Mouse (Mus musculus): ENCODE measurements around the gene Apba3. TPM values are rescaled to one million over a fixed set of nuclear protein-coding genes. Genes with fewer than 3 reads are reported as not detected.

Gene Apba3
- total RNA-seq, 1 experiment from 2014 or later: 12.1 TPM

DNA sequence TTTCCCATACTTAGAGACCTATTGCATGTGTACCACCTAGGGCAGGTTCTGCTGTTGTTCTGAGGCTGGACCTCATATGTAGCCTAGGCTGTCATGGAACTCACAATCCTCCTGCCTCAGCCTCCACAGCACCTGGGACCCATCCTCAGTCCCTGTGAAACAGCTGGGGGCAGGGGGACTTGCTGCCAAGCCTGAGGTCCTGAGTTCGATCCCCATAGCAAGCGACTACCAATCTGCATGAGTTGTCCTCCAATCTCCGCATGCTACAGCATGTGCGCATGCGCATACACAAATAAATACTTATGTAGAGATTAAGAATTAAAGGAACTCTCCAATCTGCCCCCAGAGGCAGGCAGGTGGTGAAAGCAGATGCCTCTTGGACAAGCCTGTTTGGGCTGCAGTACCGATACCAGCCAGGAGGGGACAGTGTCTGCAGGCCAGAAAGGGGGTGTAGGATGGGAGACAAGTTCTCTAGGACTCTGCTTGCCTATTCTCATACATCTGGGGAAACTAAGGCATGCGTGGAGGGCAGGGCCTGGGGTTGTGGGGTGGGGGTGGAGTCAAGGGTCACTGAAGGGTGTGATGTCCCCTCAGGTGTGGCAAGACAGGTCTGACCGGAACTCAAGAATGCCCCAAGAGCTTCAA is 20.9 kb downstream of the Apba3 start:
- ATAC-seq (replicated peaks; ENCODE audit: low read depth, poor library complexity, severe bottlenecking): no peak

DNA sequence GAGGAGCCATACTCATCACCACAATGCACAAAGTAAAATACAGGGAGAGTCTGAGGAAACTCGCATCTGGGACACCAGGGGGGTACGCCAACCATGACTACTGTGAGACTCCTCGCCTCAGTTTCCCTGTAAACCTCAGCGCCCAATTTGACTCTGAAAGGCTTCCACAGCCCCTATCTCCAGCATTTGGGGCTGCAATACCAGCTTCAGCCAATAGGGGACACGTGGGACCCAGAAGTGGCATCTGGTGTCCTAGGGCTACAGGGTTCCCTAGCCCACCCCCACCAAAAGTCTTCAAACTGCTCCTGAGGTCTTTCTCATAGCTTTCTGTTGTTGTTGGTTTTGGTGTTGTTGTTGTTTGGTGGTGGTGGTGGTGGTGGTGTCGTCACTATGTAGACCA is 21.8 kb downstream of the Apba3 start:
- no peak for ATAC-seq (replicated peaks; ENCODE audit: low read depth, poor library complexity, severe bottlenecking)

DNA sequence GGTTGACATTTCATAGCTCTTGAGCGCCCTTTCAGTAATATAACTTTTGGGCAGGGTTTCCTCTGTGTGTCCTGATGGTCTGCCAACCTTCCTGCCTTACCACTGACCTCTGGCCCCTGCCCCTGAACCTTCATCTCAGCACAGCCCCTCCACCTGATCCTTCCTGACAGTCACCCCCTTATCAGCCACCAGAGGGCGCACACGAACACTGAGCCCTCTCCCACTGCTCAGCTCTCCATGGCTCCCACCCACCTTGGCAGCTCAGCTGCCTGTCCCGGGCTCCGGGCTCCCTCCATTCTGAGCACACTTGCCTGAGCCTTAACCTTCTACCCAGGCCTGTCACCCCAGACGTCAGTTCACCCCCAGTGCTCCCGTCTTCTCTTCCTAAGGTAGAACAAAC is 22.5 kb downstream of the Apba3 start:
- ATAC-seq (replicated peaks; ENCODE audit: low read depth, poor library complexity, severe bottlenecking): 0 out of 2 replicates have a peak, but pooled peaks have one; percentile 12

DNA sequence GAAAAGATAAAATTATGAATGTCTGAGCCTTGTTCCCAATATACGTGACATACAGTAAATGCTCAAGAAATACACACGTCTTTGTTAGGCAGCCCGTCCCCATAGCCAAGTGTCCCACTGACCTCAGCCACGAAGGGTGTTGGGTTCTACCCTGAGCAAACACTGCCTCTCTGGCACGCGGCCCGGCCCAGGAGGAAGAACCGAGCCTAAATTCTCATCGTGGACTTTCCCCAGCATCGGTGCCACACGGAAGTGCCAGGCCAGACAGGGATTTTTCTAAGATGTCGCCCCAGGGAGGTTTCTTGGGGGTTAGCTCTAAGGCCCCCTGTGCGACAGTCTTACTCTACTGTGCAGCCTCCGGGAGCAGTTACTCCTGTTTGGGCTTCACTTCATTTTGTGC is 23.1 kb downstream of the Apba3 start:
- no peak for ATAC-seq (replicated peaks; ENCODE audit: low read depth, poor library complexity, severe bottlenecking)

DNA sequence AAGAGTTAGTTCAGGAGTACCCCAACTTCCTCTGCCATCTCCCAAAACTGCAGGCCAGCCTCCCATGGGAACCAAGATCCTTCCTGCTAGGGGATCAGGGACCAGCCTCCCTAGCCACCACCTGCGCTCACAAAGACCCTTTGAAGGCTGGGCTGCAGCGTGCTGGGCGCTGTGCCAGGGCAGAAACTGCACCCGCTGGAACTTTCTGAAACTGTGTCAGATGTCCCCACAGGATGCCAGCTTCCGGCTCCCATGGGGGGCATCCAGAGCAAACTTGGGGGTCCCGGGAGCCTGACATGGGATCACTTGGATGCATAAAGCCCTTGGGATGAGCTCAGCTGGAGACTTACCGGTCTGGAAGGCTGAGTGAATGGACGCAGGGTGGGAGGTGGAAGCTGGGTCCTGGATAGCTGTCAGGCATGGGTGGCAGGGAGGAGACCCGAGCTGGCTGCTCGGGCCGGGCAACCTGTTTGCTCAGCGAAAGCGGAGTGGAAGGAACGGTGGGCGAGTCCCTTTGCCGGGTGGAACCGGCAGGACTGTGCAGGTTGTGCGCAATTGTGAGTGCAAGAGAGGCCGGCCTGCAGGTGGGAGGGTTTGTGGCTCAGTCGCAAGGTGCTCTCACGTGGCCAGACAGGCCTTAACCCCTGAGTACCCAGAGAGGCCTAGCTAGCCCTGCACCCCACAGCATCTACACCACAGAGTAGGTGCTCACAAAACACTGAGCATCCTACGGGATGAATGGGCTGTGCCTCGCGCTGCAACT is 24.1 kb downstream of the Apba3 start:
- no peak for ATAC-seq (replicated peaks; ENCODE audit: low read depth, poor library complexity, severe bottlenecking)

DNA sequence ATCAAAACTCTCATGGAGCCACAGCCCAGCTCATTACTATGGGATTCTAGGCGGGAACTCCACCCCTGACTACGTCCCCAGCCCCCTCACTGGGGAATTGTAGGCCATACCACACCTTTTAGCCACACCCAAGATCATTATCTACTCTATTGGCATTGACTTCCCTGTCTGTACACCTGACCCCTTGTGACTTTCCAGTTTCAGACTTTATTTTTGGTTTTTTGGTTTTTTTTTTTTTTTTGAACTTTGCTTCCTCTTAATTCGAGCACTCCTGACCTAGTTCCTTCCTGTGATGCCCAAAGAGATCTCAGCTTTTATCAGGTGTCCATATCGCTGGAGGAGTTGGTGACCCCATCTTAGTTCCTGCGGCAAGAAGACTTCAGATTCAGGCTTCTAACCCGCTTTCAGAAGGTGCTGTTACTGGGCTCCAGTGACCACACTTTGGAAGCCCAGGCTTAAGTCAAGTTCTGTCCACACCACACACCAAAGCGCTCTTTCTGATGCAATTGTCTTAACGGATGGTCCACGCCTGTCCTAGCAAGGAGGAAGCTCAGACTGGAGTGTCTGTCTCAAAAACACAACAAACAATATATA is 24.8 kb downstream of the Apba3 start, which contains the start of gene Tjp3:
Tjp3 (minus strand) TSS at position 71 of the 594 bp plus-strand sequence.
- no peak for ATAC-seq (replicated peaks; ENCODE audit: low read depth, poor library complexity, severe bottlenecking)

DNA sequence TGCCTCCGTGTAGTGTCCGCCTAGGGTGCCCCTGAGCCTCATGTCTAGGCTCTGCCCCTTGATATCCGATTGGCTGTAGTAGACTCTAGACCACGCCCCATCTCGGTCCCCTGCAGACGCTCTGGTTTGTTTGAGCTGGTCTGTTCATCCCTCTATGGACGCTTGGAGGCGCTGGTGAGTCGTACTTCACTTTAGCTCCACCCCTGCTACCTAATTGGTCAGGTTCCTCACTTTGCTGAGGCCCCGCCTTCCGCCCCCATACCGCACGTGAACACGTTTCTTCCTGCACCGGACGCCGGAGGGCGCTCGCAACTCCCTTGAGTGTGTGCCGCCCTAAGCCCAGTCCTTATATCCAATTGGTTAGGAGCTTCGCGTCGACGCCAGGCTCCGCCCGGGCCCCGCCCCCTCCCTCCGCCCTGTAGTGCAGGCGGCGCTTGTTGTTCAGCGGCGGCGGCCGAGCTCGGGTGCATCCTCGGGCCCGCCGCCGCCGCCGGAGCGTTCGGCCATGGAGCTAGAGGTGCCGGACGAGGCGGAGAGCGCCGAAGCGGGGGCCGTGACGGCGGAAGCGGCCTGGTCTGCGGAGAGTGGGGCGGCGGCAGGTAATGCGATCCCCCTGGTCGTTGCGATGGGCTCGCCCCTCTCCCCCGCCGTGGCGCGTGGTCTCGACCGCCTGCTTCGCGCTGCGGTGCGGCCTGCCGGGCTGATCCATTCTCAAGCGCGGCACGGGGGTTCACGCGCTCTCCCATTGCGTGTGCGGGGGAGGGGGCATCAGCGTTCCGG is 26.0 kb downstream of the Apba3 start, which contains the start of gene Pip5k1c:
Pip5k1c (plus strand) TSS at position 410 of the 780 bp plus-strand sequence.
- ATAC-seq (replicated peaks; ENCODE audit: low read depth, poor library complexity, severe bottlenecking): peak; percentile 75

DNA sequence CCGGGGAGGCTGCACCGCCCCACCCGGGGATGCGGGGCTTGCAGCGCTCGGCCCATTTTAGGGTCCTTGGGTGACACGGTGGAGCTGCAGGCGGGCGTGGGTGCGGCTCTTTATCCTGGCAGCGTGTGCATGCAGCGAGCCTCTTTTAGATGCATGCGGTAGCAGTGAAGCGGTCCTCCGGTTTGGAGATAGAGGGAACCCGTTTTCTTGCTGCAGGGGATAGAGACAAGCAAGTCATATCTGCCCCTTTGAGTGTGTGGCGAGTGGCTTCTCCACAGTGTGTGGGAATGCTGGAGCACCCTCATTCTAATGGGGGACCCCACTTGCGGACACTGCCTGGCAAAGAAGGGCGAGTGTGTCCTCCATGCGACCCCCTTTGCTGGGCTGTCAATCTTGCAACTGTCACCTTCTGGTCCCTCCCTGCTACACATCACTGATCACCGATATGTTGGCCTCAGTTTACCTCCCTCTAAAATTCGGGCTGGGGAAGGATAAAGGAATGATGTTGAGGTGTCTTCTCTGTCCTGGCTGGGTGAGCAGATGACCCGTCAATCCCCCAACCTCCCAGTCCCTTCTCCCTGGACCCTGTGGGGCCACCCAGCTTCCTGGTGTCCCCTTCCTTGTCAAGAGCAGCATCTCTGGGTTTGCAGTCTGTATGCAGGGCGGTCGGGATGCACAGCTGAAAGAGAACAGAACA is 26.7 kb downstream of the Apba3 start:
- ATAC-seq (replicated peaks; ENCODE audit: low read depth, poor library complexity, severe bottlenecking): no peak

DNA sequence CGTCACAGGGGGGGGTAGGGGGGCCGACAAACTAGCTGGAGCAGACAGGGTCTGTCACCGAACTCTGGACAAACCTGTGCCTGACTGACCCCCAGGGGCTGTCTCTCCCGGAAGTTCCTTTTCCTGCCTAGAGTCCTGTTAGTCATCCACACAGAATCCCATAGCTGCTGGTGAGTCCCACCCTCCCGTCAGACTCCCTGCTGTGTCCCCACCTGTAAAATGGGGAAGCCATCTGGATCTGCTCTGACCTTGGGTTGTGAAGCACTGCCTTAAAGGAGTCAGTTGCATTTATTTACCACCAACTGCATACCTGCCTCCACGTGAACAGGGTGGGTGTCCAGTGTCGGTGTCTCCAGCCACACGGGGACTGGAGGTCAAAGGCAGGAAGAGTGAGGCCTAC is 27.7 kb downstream of the Apba3 start:
- no peak for ATAC-seq (replicated peaks; ENCODE audit: low read depth, poor library complexity, severe bottlenecking)

DNA sequence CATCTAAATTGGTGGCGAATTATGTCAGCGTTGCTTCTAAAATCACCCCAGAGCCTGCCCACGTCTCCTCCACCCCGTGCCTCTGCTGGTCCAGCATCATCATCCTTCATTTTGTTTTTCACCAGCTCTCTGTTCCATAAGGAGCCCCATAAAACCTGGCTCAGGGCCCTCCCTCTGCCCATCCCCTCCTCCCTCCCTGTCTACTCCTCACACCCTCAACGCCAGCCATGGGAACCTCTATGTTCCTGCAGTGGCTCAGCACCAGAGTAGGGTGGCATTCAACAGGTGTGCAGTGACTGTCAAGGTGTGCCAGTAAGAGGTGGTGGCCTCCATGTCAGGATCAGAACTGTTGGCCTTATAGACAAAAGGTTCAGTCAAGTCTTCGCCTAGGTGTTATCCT is 28.4 kb downstream of the Apba3 start:
- no peak for ATAC-seq (replicated peaks; ENCODE audit: low read depth, poor library complexity, severe bottlenecking)

DNA sequence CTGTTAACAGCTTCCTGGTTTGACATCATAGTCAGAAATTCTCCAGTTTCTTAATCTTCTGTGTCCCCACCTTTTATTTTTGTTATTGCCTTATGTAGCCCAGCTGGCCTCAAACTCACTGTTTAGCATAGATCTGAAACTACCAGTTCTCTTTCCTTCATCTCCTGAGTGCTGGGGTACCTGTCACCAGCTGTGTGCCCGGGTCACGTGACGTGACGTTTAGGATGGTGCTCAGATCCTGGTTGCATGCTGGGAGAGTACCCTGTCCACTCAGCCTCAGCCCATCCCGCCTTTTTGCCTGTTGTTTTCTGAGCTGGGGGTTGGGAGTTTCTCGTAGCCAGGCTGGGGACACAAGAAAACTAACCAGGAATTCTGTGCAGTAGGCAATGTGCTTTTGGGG is 30.5 kb downstream of the Apba3 start:
- no peak for ATAC-seq (replicated peaks; ENCODE audit: low read depth, poor library complexity, severe bottlenecking)

DNA sequence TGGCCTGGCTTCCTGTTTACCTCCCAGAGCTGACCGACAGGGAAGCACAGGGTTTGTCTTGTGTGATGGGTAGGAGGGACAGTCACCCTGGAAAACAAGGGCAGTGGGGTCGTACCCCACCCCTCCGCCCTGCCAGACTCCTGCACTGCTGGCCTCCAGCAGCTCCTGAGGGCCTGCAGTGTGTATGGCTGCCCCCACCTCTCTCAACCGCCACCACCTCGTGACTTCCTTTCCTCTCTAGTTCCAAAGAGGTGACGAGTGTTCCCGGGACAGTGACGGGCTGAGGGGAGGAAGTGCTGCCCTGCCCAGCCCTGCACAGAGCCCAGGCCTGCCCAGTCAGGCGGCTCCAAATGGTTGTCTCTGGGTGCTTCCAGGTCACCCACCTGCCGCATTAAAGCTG is 31.1 kb downstream of the Apba3 start:
- ATAC-seq (replicated peaks; ENCODE audit: low read depth, poor library complexity, severe bottlenecking): peak; percentile 67

DNA sequence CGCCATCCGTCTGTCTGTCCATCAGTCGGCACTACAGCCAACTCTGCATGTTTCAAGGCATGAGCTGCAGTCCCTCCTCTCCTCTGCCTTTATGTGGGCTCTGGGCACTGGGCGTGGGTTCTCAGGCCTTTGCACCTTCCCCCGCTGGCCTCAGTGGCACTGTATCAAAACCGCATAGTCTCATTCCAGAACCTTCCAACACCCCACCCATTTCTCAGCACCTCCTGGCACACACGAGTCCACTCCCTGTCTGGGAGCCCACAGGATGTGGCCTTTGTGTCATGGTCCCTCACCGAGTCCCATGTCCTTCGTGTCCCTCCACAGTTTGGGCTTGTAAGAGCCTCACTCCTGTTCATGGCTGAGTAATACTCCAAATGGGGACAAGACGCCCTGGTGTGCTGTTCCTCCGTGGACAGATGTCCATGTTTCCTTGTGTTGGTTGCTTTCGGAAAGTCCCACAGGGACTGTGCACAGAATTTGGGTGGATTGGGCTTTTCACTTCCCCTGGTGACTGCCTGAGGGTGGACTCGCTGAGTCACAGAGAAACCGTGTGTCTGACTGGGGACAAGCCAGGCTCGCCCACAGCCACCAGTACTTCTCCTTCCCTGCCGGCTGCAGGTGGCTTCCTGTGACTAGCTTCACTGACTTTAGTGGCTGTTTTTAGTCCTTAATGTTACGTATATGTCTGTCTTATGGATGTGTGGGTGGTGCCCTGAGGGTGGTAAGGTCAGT is 31.8 kb downstream of the Apba3 start:
- ATAC-seq (replicated peaks; ENCODE audit: low read depth, poor library complexity, severe bottlenecking): peak; percentile 53

DNA sequence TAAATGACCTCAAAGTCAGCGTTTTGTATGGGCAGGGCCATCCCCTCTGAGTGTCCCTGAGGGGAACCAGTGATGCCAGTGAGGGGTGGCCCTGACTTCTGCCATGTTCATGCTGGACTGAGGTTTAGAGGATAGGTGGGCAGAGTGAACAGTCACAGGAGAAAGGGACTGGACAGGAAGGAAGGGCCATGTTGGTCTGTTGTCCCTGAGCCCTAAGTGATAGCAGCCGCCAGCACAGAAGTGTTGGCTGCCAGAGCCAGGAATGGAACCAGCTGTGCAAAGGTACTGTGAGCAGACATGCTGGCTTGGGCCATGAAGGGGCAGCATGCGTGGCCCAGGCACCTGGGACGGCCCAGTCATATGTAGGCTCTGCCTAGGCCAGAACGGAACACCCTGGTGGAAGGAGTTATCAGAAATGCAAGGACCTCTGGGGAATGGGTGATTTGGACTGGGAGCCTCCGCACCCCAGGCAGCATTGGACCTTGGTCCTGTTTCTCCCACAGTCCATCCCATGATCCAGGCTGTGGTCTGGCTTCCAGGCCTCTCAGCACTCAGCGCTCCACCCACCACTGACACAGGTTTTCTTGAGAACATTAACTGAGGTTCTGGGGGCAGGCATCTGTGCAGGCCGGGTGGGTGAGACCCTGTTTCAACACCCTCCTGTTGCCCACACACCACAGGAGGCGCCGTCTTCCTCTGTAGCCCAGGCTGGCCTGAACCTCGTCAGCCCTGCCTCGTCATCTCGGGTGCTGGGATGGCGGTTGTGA is 33.0 kb downstream of the Apba3 start:
- ATAC-seq (replicated peaks; ENCODE audit: low read depth, poor library complexity, severe bottlenecking): no peak

DNA sequence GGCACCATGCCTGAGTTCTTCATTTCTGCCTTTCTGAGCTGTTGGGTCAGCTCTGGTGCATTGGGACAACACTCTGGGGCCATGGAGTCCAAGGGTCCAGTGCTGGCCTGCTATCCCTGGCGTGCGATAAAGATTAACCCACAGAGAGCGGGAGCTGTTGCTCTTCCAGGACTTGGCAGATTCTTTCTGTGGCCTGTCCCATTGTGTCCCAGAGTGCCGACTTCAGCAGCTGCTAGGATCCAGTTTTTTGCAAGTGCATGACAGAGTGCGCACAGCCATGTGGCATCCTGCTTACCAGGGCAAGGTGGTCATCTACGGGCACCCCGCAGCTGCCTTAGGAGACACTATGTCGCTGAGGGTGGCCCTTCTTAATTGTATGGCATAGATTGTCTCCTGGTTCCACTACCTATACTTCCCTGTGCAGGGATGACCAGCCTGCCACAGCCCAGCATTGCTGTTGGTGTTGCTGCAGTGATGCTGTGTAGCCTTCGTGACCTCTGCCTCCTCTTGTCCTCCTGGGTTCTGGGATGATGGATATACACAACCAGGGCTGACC is 33.7 kb downstream of the Apba3 start:
- ATAC-seq (replicated peaks; ENCODE audit: low read depth, poor library complexity, severe bottlenecking): no peak

DNA sequence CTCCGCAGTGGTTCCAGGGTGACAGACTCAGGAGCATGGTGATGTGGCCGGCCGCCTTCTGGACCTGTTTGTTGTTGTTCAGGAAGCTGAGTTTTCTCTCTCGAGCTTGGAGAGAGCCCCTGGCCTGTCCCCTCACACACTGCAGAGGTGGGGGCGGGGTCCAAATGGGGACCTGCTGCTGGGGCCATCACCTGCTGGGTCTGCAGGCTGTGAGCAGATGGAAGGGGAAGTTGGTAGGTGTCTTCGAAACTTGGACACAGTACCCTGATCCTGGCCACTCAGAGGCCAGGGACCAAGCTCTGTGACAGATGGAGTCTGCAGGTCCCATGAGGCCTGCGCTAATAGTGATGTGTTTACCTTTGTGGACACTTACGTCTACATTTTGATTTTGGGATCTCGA is 34.6 kb downstream of the Apba3 start:
- ATAC-seq (replicated peaks; ENCODE audit: low read depth, poor library complexity, severe bottlenecking): no peak

DNA sequence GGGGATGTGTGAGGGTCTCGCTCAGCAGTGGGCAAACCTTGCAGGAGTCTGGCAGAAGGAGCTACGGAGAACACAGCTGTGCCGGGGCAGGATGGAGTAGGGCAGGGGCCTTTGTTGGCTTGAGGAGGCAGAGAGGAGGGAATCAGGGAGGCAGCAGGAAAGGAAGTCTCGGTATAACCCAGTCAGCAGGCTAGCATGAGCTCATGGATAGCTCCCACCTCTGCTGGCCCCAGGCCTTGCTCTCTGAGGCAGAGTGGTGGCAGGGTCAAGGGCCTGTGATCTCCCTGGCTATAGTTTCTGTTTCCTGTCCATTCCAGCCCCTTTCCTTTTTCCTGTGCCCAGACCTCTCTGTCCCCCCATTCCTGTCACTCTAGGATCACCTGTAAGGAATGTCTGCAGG is 35.5 kb downstream of the Apba3 start:
- ATAC-seq (replicated peaks; ENCODE audit: low read depth, poor library complexity, severe bottlenecking): no peak

DNA sequence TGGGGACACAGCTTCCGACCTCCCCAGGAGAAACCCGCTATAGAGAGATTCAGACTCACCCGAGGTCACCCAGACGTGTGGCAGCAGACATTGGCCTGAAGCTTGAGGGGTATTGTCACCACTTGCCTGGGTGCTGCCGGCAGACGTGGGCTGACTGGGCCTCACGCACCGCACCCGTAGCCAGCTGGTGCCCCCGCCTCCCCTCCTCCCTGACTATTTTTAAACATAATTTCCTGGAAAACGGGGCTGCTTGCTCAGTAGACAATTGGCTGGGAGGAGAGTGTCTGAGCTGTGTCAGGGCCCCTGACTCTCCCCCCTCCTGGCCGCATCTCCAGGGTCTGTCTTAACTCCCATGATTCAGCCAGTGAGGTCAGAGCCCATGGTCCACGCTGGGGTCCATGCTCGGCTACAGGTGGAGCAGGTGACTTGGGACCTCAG is 36.0 kb downstream of the Apba3 start:
- no peak for ATAC-seq (replicated peaks; ENCODE audit: low read depth, poor library complexity, severe bottlenecking)
